Mouse (Mus musculus): ENCODE data around the gene Grip1.

GRCm38 (mm10) chr10:119447930-119448329 is 5.7 kb upstream of the Grip1 start:
- TF ChIP-seq CTCF (IDR thresholded peaks at IDR 0.05) (no peak), EP300 (IDR thresholded peaks at IDR 0.05) (no peak)
